Mouse (Mus musculus) megakaryocyte, adult 5-6 weeks (primary cell): ENCODE measurements around the gene Tspan11. TPM values are rescaled to one million over a fixed set of nuclear protein-coding genes. Genes with fewer than 3 reads are reported as not detected.

ENCODE experiments used
- ATAC-seq: 2 replicates; pipeline ENCODE4 v1.8.0; 2016; ENCODE audit warnings: mild to moderate bottlenecking, inconsistent platforms; ENCODE audit not compliant: poor library complexity, severe bottlenecking
- total RNA-seq, 2 experiments: library from RNA; stranded (forward) in 1 of 2; stranded (reverse) in 1 of 2; fragments of 153-499, 151-499 nt in 1 of 2; fragments of 221-1000, 200-1000 nt in 1 of 2; gene quantifications; 2 replicates each; pipeline versions ENCODE4 v1.2.3 to v1.2.4; 2015 to 2017

The Tspan11 gene
- total RNA-seq, 2 experiments from 2014 or later: not detected

DNA sequence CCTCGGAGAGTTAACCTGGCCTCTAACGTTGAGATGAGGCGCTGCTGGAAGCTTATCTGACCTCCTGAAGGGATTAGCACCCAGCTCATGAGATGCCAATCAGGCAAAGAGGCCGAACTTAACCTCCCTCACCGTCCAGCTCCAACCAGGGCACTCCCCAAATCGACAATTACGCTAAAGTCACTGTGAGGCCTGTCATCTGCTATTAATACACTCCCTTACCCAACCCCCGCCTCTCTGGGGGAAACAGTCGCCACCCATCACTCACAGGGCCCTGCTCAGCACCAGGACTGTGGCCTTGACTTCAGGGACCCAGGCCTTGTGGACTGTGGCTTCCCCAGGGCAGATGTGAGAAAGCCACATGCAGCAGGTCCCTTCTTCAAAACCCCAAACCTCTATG lies 99.0 kb downstream of the Tspan11 start:
- ATAC-seq: 0 out of 2 replicates have a peak, but pooled peaks have one; percentile 22

- no peak for ATAC-seq
These were observed 100.0 kb downstream of the Tspan11 start for GRCm38 (mm10) chr6:127987374-127987773.

- ATAC-seq: no peak
These were observed 101.6 kb downstream of the Tspan11 start for GRCm38 (mm10) chr6:127988944-127989494.

- ATAC-seq: no peak
These were observed 102.3 kb downstream of the Tspan11 start for GRCm38 (mm10) chr6:127989624-127990212.

DNA sequence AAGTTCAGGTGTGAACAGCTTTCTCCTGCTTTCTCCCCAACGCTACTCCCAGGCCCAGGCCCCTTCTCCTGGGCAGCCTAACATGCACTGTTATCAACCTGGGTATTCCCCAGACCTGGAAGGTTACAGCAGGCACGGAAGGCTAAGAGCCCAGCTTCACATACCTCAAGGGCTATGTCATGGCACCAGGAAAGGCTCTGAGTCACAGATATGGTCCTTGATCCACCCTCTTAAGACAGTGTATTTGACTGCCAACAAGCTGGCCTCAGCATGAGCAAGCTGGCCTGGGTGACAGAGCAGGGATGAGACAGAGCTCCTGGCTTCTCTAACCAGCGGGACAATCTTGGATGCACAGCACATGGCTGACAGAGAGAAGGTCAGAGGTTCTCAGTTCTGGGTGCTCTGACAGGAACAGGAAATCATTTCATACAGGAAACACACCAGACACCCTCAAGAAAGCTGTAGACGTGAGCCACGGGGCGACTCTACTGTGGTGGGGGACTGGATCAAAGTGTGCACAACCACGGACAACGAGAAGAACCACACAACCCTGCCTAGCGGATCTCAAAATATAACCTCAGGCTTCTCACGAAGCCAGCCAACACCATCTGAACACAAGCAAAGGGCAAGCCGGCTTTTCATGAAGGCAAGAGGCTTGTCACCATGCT lies 104.3 kb downstream of the Tspan11 start:
- ATAC-seq: peak; percentile 30; the same call in 1 of the 2 replicates

DNA sequence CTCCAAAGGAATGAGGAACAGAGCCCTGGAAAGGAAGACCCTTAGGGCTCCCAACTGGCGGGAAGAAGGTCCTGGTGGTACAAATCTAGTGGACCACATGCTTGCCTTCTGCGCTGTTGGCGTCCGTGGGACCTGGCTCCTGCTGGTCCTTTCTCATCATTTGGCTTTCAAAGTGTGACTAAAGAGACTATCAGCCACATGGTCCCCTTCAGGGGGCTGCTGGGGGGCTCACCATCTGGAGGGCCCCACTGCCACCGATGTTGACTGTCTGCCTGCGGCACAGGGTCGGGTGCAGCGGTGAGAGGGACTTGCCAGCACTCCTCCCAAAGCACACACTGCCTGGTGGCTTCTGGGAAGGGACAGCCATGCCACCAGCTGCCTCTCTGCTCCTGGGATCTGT lies 105.6 kb downstream of the Tspan11 start:
- ATAC-seq: no peak

- no peak for ATAC-seq
These were observed 109.5 kb downstream of the Tspan11 start for GRCm38 (mm10) chr6:127996928-127997327.

DNA sequence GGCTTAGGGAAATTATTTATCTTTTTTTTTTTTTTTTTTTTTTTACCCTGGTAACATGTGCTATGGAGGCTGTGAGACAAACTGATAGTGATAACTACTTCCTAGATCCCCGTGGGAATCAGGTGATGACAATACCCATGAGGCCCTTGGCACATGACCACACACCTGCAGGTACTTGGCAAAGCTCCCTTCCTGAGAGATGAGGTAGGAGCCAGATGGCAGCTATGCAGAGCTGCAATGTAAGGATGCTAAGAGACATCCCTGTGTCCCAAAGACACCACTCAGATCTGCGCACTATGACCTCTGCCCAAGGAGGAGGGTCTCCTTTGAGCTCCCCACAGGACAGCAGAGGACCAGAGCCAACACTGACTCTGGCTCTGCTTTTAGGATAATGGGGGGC lies 111.7 kb downstream of the Tspan11 start:
- no peak for ATAC-seq

- ATAC-seq: no peak
These were observed 113.4 kb downstream of the Tspan11 start for GRCm38 (mm10) chr6:128000777-128001176.

DNA sequence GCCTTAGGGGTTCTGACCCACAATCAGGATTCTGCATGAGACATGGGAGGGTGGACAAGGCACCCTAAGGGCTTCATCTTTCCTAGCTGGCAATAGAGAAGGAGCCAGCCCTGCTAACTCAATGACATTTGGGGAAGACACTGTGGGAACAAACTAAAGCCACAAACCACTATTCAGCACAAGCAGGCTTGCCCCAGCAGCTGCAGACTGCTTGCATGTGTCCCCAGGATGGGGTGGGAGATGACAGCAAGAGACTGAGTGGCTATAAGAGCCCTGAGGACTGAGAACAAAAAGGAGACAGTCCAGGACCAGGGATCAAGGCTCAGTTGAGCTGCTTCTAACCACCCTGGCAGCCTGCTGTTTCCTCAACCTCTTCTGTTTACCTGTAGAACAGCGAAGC lies 114.2 kb downstream of the Tspan11 start:
- ATAC-seq: no peak

DNA sequence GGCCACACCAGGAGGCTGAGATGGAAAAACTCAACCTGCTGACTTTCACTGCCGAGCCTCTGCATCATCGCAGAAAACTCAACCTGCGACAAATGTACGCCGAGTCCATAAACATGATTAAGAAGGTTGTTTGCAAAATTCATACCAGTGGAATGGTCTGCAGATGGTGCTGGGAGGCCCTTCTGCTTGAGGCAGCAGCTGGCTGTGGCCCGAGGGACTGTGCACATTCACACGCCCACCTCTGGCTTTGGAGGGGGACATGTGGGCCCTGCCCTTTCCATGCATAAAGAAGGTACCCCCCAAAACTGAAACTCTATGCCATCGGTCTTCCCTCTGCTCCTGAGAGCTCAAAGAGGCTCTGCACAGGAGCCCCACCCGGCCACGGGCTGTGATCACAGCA lies 114.7 kb downstream of the Tspan11 start:
- ATAC-seq: no peak

GRCm38 (mm10) chr6:128002667-128003066 lies 115.3 kb downstream of the Tspan11 start:
- ATAC-seq: no peak

- ATAC-seq: no peak
These were observed 116.2 kb downstream of the Tspan11 start for GRCm38 (mm10) chr6:128003542-128003941.

Other genes starting within 250 kb of the Tspan11 start
- not detected in 2 replicates for gene Prmt8, start 118.1 kb upstream of the Tspan11 start, total RNA-seq (2015)
- gene Prmt8, start 118.1 kb upstream of the Tspan11 start, total RNA-seq (2017): not detected in 2 replicates